Mouse (Mus musculus) limb, embryonic 12.5 days (tissue): ENCODE results near the gene Zfp746. TPM values are rescaled to one million over a fixed set of nuclear protein-coding genes. Genes with fewer than 3 reads are reported as not detected.

Experiments
- ATAC-seq: fragments of 200-750 bp; cut with Nextera tagmentation; 2 replicates; pipeline ENCODE4 v1.8.0; 2017; ENCODE audit warnings: low read depth, moderate TSS enrichment; ENCODE audit not compliant: insufficient number of reproducible peaks, insufficient read depth, low FRiP score, low TSS enrichment
- H3K27ac ChIP-seq: fragments of 300-500 bp; sonication (generic); 2 replicates; pipeline ENCODE4 v1.5.1; 2016; ENCODE audit warnings: mild to moderate bottlenecking, moderate library complexity
- H3K27me3 ChIP-seq: fragments of 300-500 bp; sonication (generic); 2 replicates; pipeline ENCODE4 v1.6.1; 2016; ENCODE audit warnings: mild to moderate bottlenecking, moderate library complexity
- H3K36me3 ChIP-seq: fragments of 300-500 bp; sonication (generic); 2 replicates; pipeline ENCODE4 v1.6.1; 2016; ENCODE audit warnings: mild to moderate bottlenecking, moderate library complexity
- H3K4me1 ChIP-seq: fragments of 300-500 bp; sonication (generic); replicated peaks from 2 replicates; pipeline ENCODE4 v1.6.1; 2016
- H3K4me2 ChIP-seq: fragments of 300-500 bp; sonication (generic); 2 replicates; pipeline ENCODE4 v1.6.1; 2016; ENCODE audit warnings: mild to moderate bottlenecking, moderate library complexity
- H3K4me3 ChIP-seq: fragments of 300-500 bp; sonication (generic); replicated peaks from 2 replicates; pipeline ENCODE4 v1.5.1; 2016; ENCODE audit warnings: mild to moderate bottlenecking
- H3K9ac ChIP-seq: fragments of 300-500 bp; sonication (generic); replicated peaks from 2 replicates; pipeline ENCODE4 v1.6.1; 2016; ENCODE audit warnings: mild to moderate bottlenecking, moderate library complexity
- H3K9me3 ChIP-seq: fragments of 300-500 bp; sonication (generic); 2 replicates; pipeline ENCODE4 v1.6.1; 2016; ENCODE audit warnings: mild to moderate bottlenecking, moderate library complexity
- WGBS: fragments of 180-500 bp; shearing (Covaris S2); methylation state at CpG from one replicate; pipeline ENCODE4 v1.1.7; 2016; 5-methylcytosine and 5-hydroxymethylcytosine counted together
- polyA plus RNA-seq: library from polyadenylated mRNA; unstranded; fragments of >200 nt; fragmentation: Nextera tagmentation; extraction: Ambion mirVana; gene quantifications from 2 replicates; pipeline ENCODE4 v1.2.1, GENCODE M21; 2016

Zfp746 gene
- polyA plus RNA-seq, 1 experiment from 2014 or later = 34.8 TPM

GRCm38 (mm10) chr6:48064451-48064850, 21.9 kb downstream of the Zfp746 start:
- no peak overlapping the region for H3K4me3 ChIP-seq
- ATAC-seq = no peak
- H3K27me3 ChIP-seq = no peaks in the 10 kb centered on the region
- H3K9me3 ChIP-seq = no peaks in the 10 kb centered on the region
- H3K36me3 ChIP-seq = peaks cover 84% of the 10 kb centered on the region
- 92% methylated on average over 14 of the region's 14 CpGs for WGBS
- no peaks in the 10 kb centered on the region for H3K4me1 ChIP-seq
- H3K4me2 ChIP-seq = no peak overlapping the region
- H3K27ac ChIP-seq = no peak overlapping the region
- H3K9ac ChIP-seq = no peak overlapping the region

GRCm38 (mm10) chr6:48063940-48064339, 22.5 kb downstream of the Zfp746 start:
- H3K4me1 ChIP-seq = no peaks in the 10 kb centered on the region
- ATAC-seq = peak; percentile 31; the same call in 1 of the 2 replicates
- no peak overlapping the region for H3K4me2 ChIP-seq
- no peaks in the 10 kb centered on the region for H3K9me3 ChIP-seq
- no peak overlapping the region for H3K9ac ChIP-seq
- no peak overlapping the region for H3K4me3 ChIP-seq
- no peak overlapping the region for H3K27ac ChIP-seq
- no peaks in the 10 kb centered on the region for H3K27me3 ChIP-seq
- WGBS = 89% methylated on average over 28 of the region's 28 CpGs
- H3K36me3 ChIP-seq = peaks cover 82% of the 10 kb centered on the region

DNA sequence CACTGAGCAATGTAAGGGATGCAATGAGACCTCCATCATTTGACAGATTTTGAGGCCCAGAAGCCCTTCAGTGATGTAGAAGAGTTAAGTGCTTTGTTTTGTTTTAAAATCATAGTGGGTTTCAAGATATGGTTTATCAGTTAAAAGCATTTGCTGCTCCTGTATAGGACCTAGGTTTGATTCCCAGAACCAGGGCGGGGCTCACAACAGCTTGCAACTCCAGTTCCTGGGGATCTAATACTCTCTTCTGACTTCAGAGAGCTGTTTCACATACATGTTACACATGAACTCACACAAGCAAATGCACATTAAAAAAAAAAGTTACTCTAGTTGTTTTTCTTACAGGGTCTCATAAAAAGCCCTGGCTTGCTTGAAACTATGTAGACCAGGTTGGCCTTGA, 25.5 kb downstream of the Zfp746 start:
- Histone ChIP-seq H3K9me3 (no peaks in the 10 kb centered on the region), H3K4me1 (no peaks in the 10 kb centered on the region), H3K36me3 (peaks cover 51% of the 10 kb centered on the region), H3K27me3 (no peaks in the 10 kb centered on the region), H3K4me3 (no peak overlapping the region), H3K4me2 (no peak overlapping the region), H3K27ac (no peak overlapping the region), H3K9ac (no peak overlapping the region)
- WGBS = 89% methylated on average over 1 of the region's 1 CpGs
- ATAC-seq = no peak

DNA sequence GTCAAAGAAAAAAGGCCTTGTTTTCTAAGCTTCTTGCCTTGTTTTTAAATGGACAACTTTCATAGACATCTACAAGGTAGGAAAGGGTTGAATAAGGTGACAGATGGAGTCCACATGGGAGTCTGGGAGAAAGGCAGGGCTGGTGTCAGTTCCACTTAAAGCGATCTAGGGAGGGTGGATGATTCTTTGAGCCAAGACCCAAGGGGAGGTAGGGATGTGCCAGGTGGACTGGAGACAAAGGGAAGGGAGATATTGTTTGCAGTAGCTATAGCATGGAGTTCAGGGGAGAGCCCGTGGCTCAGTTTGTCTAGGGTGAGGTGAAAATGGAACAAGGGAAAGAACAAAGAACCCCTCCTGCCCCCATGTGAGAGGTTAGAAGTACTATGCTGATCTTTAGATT, 26.0 kb downstream of the Zfp746 start:
- no peak overlapping the region for H3K27ac ChIP-seq
- ATAC-seq = no peak
- peaks cover 46% of the 10 kb centered on the region for H3K36me3 ChIP-seq
- no peak overlapping the region for H3K4me3 ChIP-seq
- no peaks in the 10 kb centered on the region for H3K4me1 ChIP-seq
- no peaks in the 10 kb centered on the region for H3K9me3 ChIP-seq
- H3K27me3 ChIP-seq = no peaks in the 10 kb centered on the region
- 83% methylated on average over 2 of the region's 2 CpGs for WGBS
- H3K9ac ChIP-seq = no peak overlapping the region
- H3K4me2 ChIP-seq = no peak overlapping the region

DNA sequence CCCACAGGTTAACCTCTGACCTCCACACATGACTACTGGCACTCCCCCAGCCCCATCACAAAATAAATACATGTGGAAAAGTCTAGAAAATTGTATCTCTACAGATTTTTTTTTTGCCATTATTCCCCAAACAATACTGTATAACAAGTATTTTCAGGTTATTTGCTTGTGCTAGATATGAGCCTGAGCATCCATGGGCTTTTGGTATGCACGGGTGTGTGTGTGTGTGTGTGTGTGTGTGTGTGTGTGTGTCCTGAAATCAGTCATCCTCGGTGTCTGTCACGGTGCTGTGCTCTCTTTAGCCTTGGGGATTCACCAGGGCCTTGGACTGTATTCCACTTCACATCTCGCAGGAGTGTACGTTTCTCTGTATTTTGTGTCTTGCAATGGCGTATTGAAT, 34.3 kb downstream of the Zfp746 start:
- ATAC-seq = no peak
- H3K9me3 ChIP-seq = no peaks in the 10 kb centered on the region
- H3K27ac ChIP-seq = no peak overlapping the region
- H3K4me2 ChIP-seq = no peak overlapping the region
- peaks cover 3% of the 10 kb centered on the region for H3K4me1 ChIP-seq
- H3K4me3 ChIP-seq = no peak overlapping the region
- 93% methylated on average over 6 of the region's 6 CpGs for WGBS
- no peaks in the 10 kb centered on the region for H3K36me3 ChIP-seq
- H3K9ac ChIP-seq = no peak overlapping the region
- no peaks in the 10 kb centered on the region for H3K27me3 ChIP-seq

DNA sequence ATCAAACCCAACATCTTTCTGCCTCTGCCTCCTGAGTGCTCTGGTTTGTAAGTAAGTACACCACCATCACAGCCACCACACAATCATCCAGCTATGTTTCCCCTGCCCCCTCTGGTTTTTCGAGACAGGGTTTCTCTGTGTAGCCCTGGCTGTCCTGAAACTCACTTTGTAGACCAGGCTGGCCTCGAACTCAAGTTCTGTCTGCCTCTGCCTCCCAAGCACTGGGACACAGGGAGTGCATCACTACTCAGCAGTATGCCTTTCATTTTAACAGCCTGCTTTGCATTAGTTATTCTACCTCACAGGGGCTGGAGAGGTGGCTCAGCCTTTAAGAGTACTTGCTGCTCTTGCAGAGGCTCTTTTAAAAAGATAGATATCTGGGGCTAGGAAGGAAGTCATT, 34.7 kb downstream of the Zfp746 start:
- peaks cover 8% of the 10 kb centered on the region for H3K4me1 ChIP-seq
- no peak overlapping the region for H3K4me2 ChIP-seq
- H3K9me3 ChIP-seq = no peaks in the 10 kb centered on the region
- no peak overlapping the region for H3K9ac ChIP-seq
- no peak for ATAC-seq
- no peak overlapping the region for H3K4me3 ChIP-seq
- WGBS = 84% methylated on average over 2 of the region's 2 CpGs
- H3K27me3 ChIP-seq = no peaks in the 10 kb centered on the region
- H3K27ac ChIP-seq = no peak overlapping the region
- H3K36me3 ChIP-seq = no peaks in the 10 kb centered on the region

- Histone ChIP-seq H3K4me2 (peak overlapping the region; percentile 64), H3K4me3 (peak overlapping the region; percentile 85), H3K27ac (no peak overlapping the region; the same call in 1 of the 2 replicates), H3K9ac (peak overlapping the region; percentile 84; the same call in 1 of the 2 replicates), H3K27me3 (no peaks in the 10 kb centered on the region), H3K36me3 (peaks cover 7% of the 10 kb centered on the region), H3K9me3 (no peaks in the 10 kb centered on the region), H3K4me1 (peaks cover 9% of the 10 kb centered on the region)
- no peak for ATAC-seq
- WGBS = 61% methylated on average over 9 of the region's 9 CpGs
Measured at GRCm38 (mm10) chr6:48049273-48050065, 36.9 kb downstream of the Zfp746 start.

- Histone ChIP-seq H3K9me3 (no peaks in the 10 kb centered on the region), H3K4me1 (peaks cover 9% of the 10 kb centered on the region), H3K36me3 (peaks cover 15% of the 10 kb centered on the region), H3K27ac (peak within 1 kb of the TSS; percentile 92), H3K4me3 (peak within 1 kb of the TSS; percentile 85), H3K27me3 (no peaks in the 10 kb centered on the region), H3K9ac (peak within 1 kb of the TSS; percentile 84), H3K4me2 (peak within 1 kb of the TSS; percentile 86)
- 1% methylated on average over 69 of the region's 82 CpGs for WGBS
- peak; percentile 80 for ATAC-seq
Measured at GRCm38 (mm10) chr6:48048426-48049272, 37.7 kb downstream of the Zfp746 start, which contains the start of gene Zfp777. Gene Zfp777, minus strand, starts transcription at chr6:48048911.

- Histone ChIP-seq H3K27me3 (no peaks in the 10 kb centered on the region), H3K9me3 (no peaks in the 10 kb centered on the region), H3K4me2 (peak overlapping the region; percentile 86), H3K27ac (peak overlapping the region; percentile 92; the same call in 1 of the 2 replicates), H3K4me1 (peaks cover 9% of the 10 kb centered on the region), H3K4me3 (peak overlapping the region; percentile 85), H3K36me3 (peaks cover 24% of the 10 kb centered on the region), H3K9ac (peak overlapping the region; percentile 84)
- WGBS = under 1% methylated on average over 117 of the region's 150 CpGs
- ATAC-seq = peak; percentile 60
Measured at GRCm38 (mm10) chr6:48047450-48048351, 38.7 kb downstream of the Zfp746 start.

GRCm38 (mm10) chr6:48047114-48047449, 39.3 kb downstream of the Zfp746 start:
- no peak overlapping the region for H3K27ac ChIP-seq
- ATAC-seq = peak; percentile 66; the same call in 1 of the 2 replicates
- H3K27me3 ChIP-seq = no peaks in the 10 kb centered on the region
- peaks cover 29% of the 10 kb centered on the region for H3K36me3 ChIP-seq
- H3K4me2 ChIP-seq = peak overlapping the region; percentile 86
- WGBS = 8% methylated on average over 12 of the region's 12 CpGs
- H3K4me1 ChIP-seq = peaks cover 9% of the 10 kb centered on the region
- H3K9ac ChIP-seq = peak overlapping the region; percentile 80
- H3K4me3 ChIP-seq = peak overlapping the region; percentile 85
- no peaks in the 10 kb centered on the region for H3K9me3 ChIP-seq
